Mouse (Mus musculus) hindbrain, embryonic 13.5 days (tissue): ENCODE results near the gene Sp6. TPM values are rescaled to one million over a fixed set of nuclear protein-coding genes. Genes with fewer than 3 reads are reported as not detected.

Source experiments
- microRNA-seq: library from miRNA; unstranded; fragments of <30 nt; microRNA quantifications from one replicate; pipeline ENCODE4, GENCODE M21; 2016
- polyA plus RNA-seq: library from polyadenylated mRNA; unstranded; fragments of >200 nt; fragmentation: Nextera tagmentation; extraction: Ambion mirVana; gene quantifications from 2 replicates; pipeline ENCODE4 v1.2.1, GENCODE M21; 2015

Sp6 gene
- polyA plus RNA-seq, 1 experiment from 2014 or later, result 0.29 TPM

Small RNA genes lying within 50 kb of the gene (microRNA-seq; reads per million reads assigned to microRNA genes)
- gene Mir8103, result 0.70 reads per million

Other genes with a start within 250 kb of the Sp6 start
- 69.0 and 71.8 TPM in 2 replicates for gene Snx11, start 235.8 kb upstream of the Sp6 start, polyA plus RNA-seq
- 108 and 109 TPM in 2 replicates for gene Cbx1, start 224.3 kb upstream of the Sp6 start, polyA plus RNA-seq
- 69.8 and 72.6 TPM in 2 replicates for gene Nfe2l1, start 183.4 kb upstream of the Sp6 start, polyA plus RNA-seq
- 27.3 and 31.7 TPM in 2 replicates for gene Copz2, start 163.5 kb upstream of the Sp6 start, polyA plus RNA-seq
- gene Cdk5rap3, start 96.9 kb upstream of the Sp6 start, polyA plus RNA-seq, result 92.9 and 100 TPM in 2 replicates
- gene Prr15l, start 85.3 kb upstream of the Sp6 start, polyA plus RNA-seq, result 0.29 and 0.43 TPM in 2 replicates
- 20.5 and 22.6 TPM in 2 replicates for gene Pnpo, start 69.4 kb upstream of the Sp6 start, polyA plus RNA-seq
- 15.9 and 17.2 TPM in 2 replicates for gene Sp2, start 30.4 kb upstream of the Sp6 start, polyA plus RNA-seq
- 14.4 and 15.3 TPM in 2 replicates for gene Scrn2, start 16.5 kb downstream of the Sp6 start, polyA plus RNA-seq
- gene Lrrc46, start 28.0 kb downstream of the Sp6 start, polyA plus RNA-seq, result 3.2 and 5.6 TPM in 2 replicates
- gene Mrpl10, start 28.2 kb downstream of the Sp6 start, polyA plus RNA-seq, result 59.4 and 62.0 TPM in 2 replicates
- gene Osbpl7, start 37.2 kb downstream of the Sp6 start, polyA plus RNA-seq, result 9.6 and 10.7 TPM in 2 replicates
- gene Tbx21, start 101.9 kb downstream of the Sp6 start, polyA plus RNA-seq, result 0.16 and 0.21 TPM in 2 replicates
- 7.3 and 8.2 TPM in 2 replicates for gene Tbkbp1, start 138.1 kb downstream of the Sp6 start, polyA plus RNA-seq
- 36.7 and 39.7 TPM in 2 replicates for gene Kpnb1, start 174.5 kb downstream of the Sp6 start, polyA plus RNA-seq